Mouse (Mus musculus): ENCODE data around the gene Hmcn1.

- TF ChIP-seq CEBPB (IDR thresholded peaks at IDR 0.05; ENCODE audit: insufficient read depth, poor library complexity, severe bottlenecking) (no peak), TCF12 (IDR thresholded peaks at IDR 0.05; ENCODE audit: insufficient read depth, poor library complexity, severe bottlenecking) (no peak), POLR2A (IDR thresholded peaks at IDR 0.05; ENCODE audit: insufficient read length, low read depth) (no peak), MAX (IDR thresholded peaks at IDR 0.05; ENCODE audit: low read depth) (no peak), POLR2AphosphoS2 (IDR thresholded peaks at IDR 0.05; ENCODE audit: insufficient read length, low read depth) (no peak), MYOG (IDR thresholded peaks at IDR 0.05; ENCODE audit: control insufficient read depth in 1 of 3, insufficient read depth in 1 of 3, insufficient read length in 2 of 3, low read depth in 2 of 3) (no peak), REST (IDR thresholded peaks at IDR 0.05; ENCODE audit: insufficient read depth, insufficient read length) (no peak)
These were observed 187.8 kb downstream of the Hmcn1 start for GRCm38 (mm10) chr1:150805466-150805865.

Data from myocyte (in vitro differentiated cells).